Mouse (Mus musculus): Measurements from ENCODE around the gene Npc1l1. TPM values are rescaled to one million over a fixed set of nuclear protein-coding genes. Genes with fewer than 3 reads are reported as not detected.

Gene Npc1l1
- total and polyA plus RNA-seq, 2 experiments from 2014 or later: 0.05 to 0.09 TPM

DNA sequence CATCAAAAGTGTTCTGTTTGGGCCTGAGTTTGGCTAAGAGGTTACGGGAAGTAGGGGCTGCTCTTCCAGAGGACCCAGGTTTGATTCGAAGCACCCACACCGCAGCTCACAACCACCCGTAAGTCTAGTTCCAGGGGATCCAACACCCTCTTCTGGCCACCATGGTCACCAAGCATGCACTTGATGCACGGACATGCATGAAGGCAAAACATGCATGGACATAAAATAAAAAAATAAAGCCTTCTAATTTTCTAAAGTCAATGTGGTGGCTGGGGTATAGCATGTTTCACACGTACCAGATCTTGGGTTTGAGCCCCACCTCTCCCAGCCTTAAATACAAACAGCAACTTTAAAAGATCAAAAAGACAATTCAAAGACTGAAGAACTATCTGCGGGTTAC is 65.2 kb downstream of the Npc1l1 start:
- H3K4me2 ChIP-seq (ENCODE audit: low read depth, low read length, poor library complexity, severe bottlenecking): no peak overlapping the region
- no peak overlapping the region for H3K9ac ChIP-seq (replicated peaks; ENCODE audit: low read length, poor library complexity, severe bottlenecking)
- ATAC-seq (ENCODE audit: low FRiP score) (no peak), DNase-seq (ENCODE audit: low spot score) (no peak)
- no peak for TF ChIP-seq CTCF (IDR thresholded peaks at IDR 0.05)
- no peaks in the 10 kb centered on the region for H3K9me3 ChIP-seq (ENCODE audit: low read length)
- H3K27ac ChIP-seq (ENCODE audit: low read depth, low read length): no peak overlapping the region
- WGBS: 98% methylated on average over 7 of the region's 7 CpGs
- H3K36me3 ChIP-seq (ENCODE audit: insufficient read depth, low read length): no peaks in the 10 kb centered on the region
- H3K4me1 ChIP-seq (ENCODE audit: insufficient read depth, low read length): 0 out of 2 replicates have a peak, but pooled peaks cover 2% of the 10 kb centered on the region
- no peak overlapping the region for H3K4me3 ChIP-seq (ENCODE audit: low read depth, low read length)
- H3K27me3 ChIP-seq (ENCODE audit: insufficient read depth, low read length): no peaks in the 10 kb centered on the region

DNA sequence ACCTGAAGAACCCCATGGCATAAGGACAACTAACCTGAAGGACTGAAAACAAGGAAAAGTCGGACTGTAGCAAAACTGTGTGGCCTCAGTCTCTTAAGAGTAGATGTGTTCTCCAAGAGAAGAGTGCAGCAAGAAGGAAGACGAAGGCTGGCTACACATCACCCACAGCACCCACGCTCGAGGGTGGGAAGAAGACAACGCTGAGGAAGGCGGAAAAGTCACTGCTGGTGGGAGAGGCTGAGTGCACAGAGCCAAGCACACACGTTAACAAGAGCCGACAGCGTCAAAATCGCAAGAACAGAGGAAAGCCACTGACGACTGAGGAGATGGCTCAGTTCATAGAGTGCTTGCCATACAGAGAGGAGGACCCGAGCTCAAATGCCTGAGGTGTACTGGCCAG is 66.2 kb downstream of the Npc1l1 start:
- Histone ChIP-seq H3K4me2 (ENCODE audit: low read depth, low read length, poor library complexity, severe bottlenecking) (no peak overlapping the region), H3K27me3 (ENCODE audit: insufficient read depth, low read length) (no peaks in the 10 kb centered on the region), H3K27ac (ENCODE audit: low read depth, low read length) (no peak overlapping the region), H3K4me3 (ENCODE audit: low read depth, low read length) (no peak overlapping the region), H3K36me3 (ENCODE audit: insufficient read depth, low read length) (no peaks in the 10 kb centered on the region), H3K9ac (replicated peaks; ENCODE audit: low read length, poor library complexity, severe bottlenecking) (no peak overlapping the region), H3K4me1 (ENCODE audit: insufficient read depth, low read length) (0 out of 2 replicates have a peak, but pooled peaks cover 2% of the 10 kb centered on the region), H3K9me3 (ENCODE audit: low read length) (no peaks in the 10 kb centered on the region)
- no peak for TF ChIP-seq CTCF (IDR thresholded peaks at IDR 0.05)
- DNase-seq (ENCODE audit: low spot score) (no peak), ATAC-seq (ENCODE audit: low FRiP score) (no peak)
- WGBS: 94% methylated on average over 12 of the region's 12 CpGs

DNA sequence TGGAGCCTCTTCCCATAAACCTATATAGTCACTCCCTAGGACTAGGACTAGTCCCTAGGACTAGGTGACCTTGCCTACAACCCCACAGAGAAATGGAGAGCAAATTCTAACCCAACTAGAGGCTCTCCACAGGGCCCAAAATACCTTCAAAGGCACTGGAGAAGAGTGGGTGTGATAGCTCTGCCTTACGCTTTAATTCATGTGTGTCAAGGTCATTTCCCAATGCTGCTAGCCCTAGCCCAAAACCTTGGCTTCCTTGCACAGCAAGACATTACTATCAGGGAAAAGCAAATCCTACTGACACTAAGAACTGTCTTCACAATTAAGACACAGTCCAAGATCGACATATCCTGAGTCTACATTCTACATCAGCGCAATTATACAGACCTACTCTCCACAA is 66.9 kb downstream of the Npc1l1 start:
- H3K9ac ChIP-seq (replicated peaks; ENCODE audit: low read length, poor library complexity, severe bottlenecking): no peak overlapping the region
- no peak for ATAC-seq (ENCODE audit: low FRiP score)
- no peak overlapping the region for H3K4me2 ChIP-seq (ENCODE audit: low read depth, low read length, poor library complexity, severe bottlenecking)
- DNase-seq (ENCODE audit: low spot score): no peak
- H3K36me3 ChIP-seq (ENCODE audit: insufficient read depth, low read length): no peaks in the 10 kb centered on the region
- no peak for TF ChIP-seq CTCF (IDR thresholded peaks at IDR 0.05)
- WGBS: 98% methylated on average over 3 of the region's 3 CpGs
- no peak overlapping the region for H3K4me3 ChIP-seq (ENCODE audit: low read depth, low read length)
- no peaks in the 10 kb centered on the region for H3K9me3 ChIP-seq (ENCODE audit: low read length)
- H3K4me1 ChIP-seq (ENCODE audit: insufficient read depth, low read length): 0 out of 2 replicates have a peak, but pooled peaks cover 2% of the 10 kb centered on the region
- no peaks in the 10 kb centered on the region for H3K27me3 ChIP-seq (ENCODE audit: insufficient read depth, low read length)
- H3K27ac ChIP-seq (ENCODE audit: low read depth, low read length): no peak overlapping the region

DNA sequence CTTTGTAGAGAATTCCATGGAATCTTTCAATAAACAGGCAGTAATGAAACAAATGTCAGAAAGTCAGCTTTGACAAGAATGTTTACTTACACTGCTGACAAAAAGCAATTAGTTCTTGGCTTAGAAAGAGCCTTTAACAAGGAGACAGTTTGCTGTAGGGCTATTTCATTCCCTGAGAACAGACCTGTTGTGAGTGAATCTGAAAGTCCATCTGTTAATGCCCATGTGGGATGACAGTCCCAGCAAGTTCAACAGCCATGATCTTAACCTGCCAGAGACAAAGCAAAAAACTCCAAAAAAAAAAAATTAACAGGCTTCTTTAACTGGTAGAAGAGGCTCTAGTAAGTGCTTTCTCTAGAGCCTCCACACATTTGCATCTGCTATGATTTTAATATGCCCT is 68.4 kb downstream of the Npc1l1 start:
- Histone ChIP-seq H3K36me3 (ENCODE audit: insufficient read depth, low read length) (no peaks in the 10 kb centered on the region), H3K4me2 (ENCODE audit: low read depth, low read length, poor library complexity, severe bottlenecking) (no peak overlapping the region), H3K9me3 (ENCODE audit: low read length) (no peaks in the 10 kb centered on the region), H3K9ac (replicated peaks; ENCODE audit: low read length, poor library complexity, severe bottlenecking) (no peak overlapping the region), H3K27ac (ENCODE audit: low read depth, low read length) (no peak overlapping the region), H3K4me3 (ENCODE audit: low read depth, low read length) (no peak overlapping the region), H3K4me1 (ENCODE audit: insufficient read depth, low read length) (0 out of 2 replicates have a peak, but pooled peaks cover 2% of the 10 kb centered on the region), H3K27me3 (ENCODE audit: insufficient read depth, low read length) (no peaks in the 10 kb centered on the region)
- DNase-seq (ENCODE audit: low spot score) (no peak), ATAC-seq (ENCODE audit: low FRiP score) (no peak)
- no peak for TF ChIP-seq CTCF (IDR thresholded peaks at IDR 0.05)

Other genes with a start within 250 kb of the Npc1l1 start
- gene Camk2b, start 163.8 kb downstream of the Npc1l1 start, total RNA-seq (2014; rRNA removed): 195 and 225 TPM in 2 replicates
- gene Camk2b, start 163.8 kb downstream of the Npc1l1 start, polyA plus RNA-seq (2015; fragmentation: Nextera tagmentation; extraction: Ambion mirVana): 199 and 208 TPM in 2 replicates
- 0.11 and 0.42 TPM in 2 replicates for gene A730071L15Rik, start 30.1 kb downstream of the Npc1l1 start, total RNA-seq (2014; rRNA removed)
- gene A730071L15Rik, start 30.1 kb downstream of the Npc1l1 start, polyA plus RNA-seq (2015; fragmentation: Nextera tagmentation; extraction: Ambion mirVana): 0.23 and 0.33 TPM in 2 replicates
- 68.1 and 69.5 TPM in 2 replicates for gene Nudcd3, start 29.7 kb downstream of the Npc1l1 start, total RNA-seq (2014; rRNA removed)
- gene Nudcd3, start 29.7 kb downstream of the Npc1l1 start, polyA plus RNA-seq (2015; fragmentation: Nextera tagmentation; extraction: Ambion mirVana): 70.7 and 75.6 TPM in 2 replicates
- gene Ddx56, start 37.6 kb upstream of the Npc1l1 start, total RNA-seq (2014; rRNA removed): 74.8 and 77.4 TPM in 2 replicates
- gene Ddx56, start 37.6 kb upstream of the Npc1l1 start, polyA plus RNA-seq (2015; fragmentation: Nextera tagmentation; extraction: Ambion mirVana): 64.4 and 75.9 TPM in 2 replicates
- gene Tmed4, start 44.7 kb upstream of the Npc1l1 start, total RNA-seq (2014; rRNA removed): 69.9 and 92.7 TPM in 2 replicates
- gene Tmed4, start 44.7 kb upstream of the Npc1l1 start, polyA plus RNA-seq (2015; fragmentation: Nextera tagmentation; extraction: Ambion mirVana): 90.1 and 98.9 TPM in 2 replicates
- gene Ogdh, start 61.5 kb upstream of the Npc1l1 start, total RNA-seq (2014; rRNA removed): 124 and 134 TPM in 2 replicates
- 136 and 139 TPM in 2 replicates for gene Ogdh, start 61.5 kb upstream of the Npc1l1 start, polyA plus RNA-seq (2015; fragmentation: Nextera tagmentation; extraction: Ambion mirVana)
- gene Zmiz2, start 158.9 kb upstream of the Npc1l1 start, total RNA-seq (2014; rRNA removed): 139 and 153 TPM in 2 replicates
- gene Zmiz2, start 158.9 kb upstream of the Npc1l1 start, polyA plus RNA-seq (2015; fragmentation: Nextera tagmentation; extraction: Ambion mirVana): 33.7 and 36.0 TPM in 2 replicates
- 2,296 and 2,489 TPM in 2 replicates for gene Ppia, start 185.3 kb upstream of the Npc1l1 start, total RNA-seq (2014; rRNA removed)
- gene Ppia, start 185.3 kb upstream of the Npc1l1 start, polyA plus RNA-seq (2015; fragmentation: Nextera tagmentation; extraction: Ambion mirVana): 5,099 and 5,106 TPM in 2 replicates
- gene H2afv, start 214.3 kb upstream of the Npc1l1 start, total RNA-seq (2014; rRNA removed): 46.2 and 57.2 TPM in 2 replicates
- gene H2afv, start 214.3 kb upstream of the Npc1l1 start, polyA plus RNA-seq (2015; fragmentation: Nextera tagmentation; extraction: Ambion mirVana): 133 and 142 TPM in 2 replicates
- gene Purb, start 245.8 kb upstream of the Npc1l1 start, total RNA-seq (2014; rRNA removed): 38.0 and 45.1 TPM in 2 replicates
- 12.2 and 14.2 TPM in 2 replicates for gene Purb, start 245.8 kb upstream of the Npc1l1 start, polyA plus RNA-seq (2015; fragmentation: Nextera tagmentation; extraction: Ambion mirVana)

Data from midbrain, postnatal 0 days (tissue).